Mouse (Mus musculus) 416B (cell line): ENCODE results near the gene Slc12a9.

Experiments
- DNase-seq: peaks from one replicate; pipeline ENCODE4 v3.0.0; 2011; ENCODE audit warnings: low read depth

Gene Slc12a9

DNA sequence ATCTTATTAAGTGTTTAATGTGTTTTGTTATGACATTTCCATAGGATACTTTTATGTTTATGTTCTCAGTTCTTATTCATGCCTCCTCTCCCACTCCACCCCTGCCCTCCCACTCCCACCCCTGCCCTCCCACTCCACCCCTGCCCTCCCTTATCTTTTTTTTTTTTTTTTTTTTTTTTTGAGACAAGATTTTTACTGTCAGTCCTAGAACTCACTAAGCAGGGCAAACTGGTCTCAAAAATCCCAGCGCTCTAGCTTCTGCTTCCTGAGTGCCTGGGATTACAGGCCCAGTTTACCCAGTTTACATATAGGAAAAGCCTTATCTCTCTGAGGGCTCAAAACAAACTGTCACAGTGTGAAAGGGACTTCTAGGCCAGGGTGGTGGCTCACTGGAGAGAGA, 13.0 kb upstream of the Slc12a9 start:
- DNase-seq = no peak

DNA sequence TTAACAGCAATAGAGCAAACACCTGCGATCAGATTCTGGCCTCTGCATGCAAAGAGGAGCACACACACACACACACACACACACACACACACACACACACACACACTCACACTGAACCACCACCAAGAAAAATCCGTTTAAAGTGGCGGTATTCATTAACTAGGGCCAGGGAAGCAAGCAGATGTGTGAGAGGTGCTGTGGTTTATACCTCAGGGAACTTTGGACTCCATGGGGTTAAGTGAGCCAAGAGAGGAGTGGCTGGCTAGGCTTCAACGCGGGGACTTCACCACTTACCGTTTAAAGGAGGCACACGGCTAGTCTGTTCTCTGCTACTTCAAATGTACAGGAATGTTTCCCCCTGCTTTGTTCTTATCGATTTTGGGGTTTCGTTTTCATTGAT, 12.4 kb upstream of the Slc12a9 start:
- no peak for DNase-seq

DNA sequence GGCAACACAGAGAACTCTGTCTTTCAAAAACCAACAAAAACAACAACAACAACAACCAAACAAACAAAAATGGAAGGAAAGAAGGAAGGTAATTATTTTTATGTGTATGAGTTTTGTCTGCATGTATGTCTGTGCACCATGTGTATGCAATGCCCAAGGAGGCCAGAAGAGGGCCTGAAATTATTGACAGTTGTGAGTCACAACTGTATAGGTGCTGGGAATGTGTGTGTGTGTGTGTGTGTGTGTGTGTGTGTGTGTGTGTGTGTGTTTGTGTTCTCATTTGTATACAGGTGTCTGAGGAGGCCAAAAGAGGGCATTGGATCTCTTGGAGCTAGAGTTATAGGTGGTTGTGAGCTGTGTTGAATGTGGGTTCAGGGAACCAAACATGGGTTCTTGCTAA, 10.5 kb upstream of the Slc12a9 start:
- DNase-seq = no peak

DNA sequence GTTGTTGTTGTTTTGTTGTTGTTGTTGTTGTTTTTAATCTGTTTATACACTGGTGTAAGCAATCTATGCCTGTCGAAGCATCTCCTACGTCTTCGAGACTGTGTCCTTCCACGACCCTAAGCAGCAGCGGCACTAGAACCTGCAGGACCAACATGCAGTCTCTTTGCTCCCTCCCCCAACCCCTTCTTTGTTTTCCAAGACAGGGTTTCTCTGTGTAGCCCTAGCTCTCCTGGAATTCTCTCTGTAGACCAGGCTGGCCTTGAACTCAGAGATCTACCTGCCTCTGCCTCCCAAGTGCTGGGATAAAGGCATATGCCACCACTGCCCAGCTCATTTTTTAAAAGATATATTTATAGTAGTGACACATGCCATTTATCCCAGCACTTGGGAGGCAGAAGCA, 10.0 kb upstream of the Slc12a9 start:
- no peak for DNase-seq

DNA sequence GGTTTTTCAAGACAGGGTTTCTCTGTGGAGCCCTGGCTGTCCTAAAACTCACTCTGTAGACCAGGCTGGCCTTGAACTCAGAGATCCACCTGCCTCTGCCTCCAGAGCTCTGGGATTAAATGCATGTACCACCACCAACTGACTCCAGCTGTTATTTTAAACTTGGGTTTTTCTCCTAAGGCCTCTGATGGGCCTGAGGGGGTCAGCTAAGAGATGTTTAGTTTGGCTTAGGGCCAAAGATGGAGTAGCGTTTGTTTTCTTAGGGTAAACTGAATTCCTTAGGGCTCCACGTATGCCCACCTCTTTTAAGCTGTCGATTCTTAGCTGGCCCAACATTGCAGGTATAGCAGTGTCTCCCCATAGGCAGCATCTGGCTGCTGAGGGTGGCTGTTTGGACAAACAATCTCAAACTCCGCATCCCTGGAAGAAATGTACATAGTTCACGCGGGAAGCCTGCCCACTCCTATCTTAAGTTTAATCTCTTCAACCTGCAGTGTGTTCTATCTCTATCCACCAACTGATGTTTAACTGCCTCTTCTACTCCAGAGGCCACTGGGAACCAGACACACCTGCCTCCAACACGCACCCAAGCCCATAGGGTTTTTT, 9.1 kb upstream of the Slc12a9 start:
- DNase-seq = no peak

DNA sequence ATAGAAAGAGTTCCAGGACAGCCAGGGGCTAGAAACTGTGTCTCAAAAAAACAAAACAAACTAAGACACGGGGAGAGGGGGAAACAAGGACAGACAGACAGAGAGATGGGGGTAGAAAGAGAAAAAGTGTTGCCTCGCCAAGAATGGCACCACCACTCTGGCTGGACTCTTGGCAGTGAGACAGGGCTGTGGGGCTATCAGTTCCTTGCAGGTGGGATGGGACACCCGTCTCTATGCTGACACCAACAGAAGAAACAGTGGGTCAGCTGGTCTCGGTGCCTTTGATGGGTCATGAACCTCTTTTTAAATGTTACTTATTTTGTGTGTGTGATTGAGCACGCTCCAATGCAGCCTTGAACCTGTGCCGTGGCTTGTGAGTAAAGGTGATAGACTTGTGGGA, 6.8 kb upstream of the Slc12a9 start:
- DNase-seq = no peak

DNA sequence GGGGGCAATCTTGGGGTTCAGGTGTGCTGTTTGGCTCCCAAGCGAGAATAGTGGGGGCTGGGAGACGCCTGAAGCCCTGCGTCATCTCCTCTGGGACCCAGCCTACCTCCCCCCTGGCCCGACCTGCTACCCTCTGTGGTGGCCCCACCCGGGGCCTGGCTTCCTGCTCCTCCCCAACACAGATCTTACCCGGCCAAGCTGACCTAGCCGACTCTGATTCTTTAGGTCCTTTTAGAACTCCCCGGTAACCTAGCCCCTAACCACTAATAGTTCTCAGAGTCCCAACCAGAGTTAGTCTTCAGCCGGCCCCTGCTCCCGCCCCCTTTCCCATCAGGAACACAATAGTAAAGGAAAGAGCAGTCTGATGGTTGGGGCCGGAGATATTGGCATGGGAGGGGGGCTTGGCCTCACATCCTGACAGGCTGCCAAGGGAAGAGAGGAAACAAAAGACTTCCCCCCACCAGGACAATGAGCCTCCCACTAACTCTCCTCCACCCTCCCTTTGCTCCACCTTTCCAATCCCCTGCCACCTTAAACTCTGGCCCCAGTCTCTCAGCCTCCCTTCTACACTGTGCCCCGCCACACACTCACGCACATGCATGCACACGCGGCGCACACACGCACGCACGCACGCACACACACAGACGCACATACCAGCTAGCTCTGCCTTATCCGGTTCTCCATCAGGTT, 6.0 kb upstream of the Slc12a9 start:
- DNase-seq = no peak

DNA sequence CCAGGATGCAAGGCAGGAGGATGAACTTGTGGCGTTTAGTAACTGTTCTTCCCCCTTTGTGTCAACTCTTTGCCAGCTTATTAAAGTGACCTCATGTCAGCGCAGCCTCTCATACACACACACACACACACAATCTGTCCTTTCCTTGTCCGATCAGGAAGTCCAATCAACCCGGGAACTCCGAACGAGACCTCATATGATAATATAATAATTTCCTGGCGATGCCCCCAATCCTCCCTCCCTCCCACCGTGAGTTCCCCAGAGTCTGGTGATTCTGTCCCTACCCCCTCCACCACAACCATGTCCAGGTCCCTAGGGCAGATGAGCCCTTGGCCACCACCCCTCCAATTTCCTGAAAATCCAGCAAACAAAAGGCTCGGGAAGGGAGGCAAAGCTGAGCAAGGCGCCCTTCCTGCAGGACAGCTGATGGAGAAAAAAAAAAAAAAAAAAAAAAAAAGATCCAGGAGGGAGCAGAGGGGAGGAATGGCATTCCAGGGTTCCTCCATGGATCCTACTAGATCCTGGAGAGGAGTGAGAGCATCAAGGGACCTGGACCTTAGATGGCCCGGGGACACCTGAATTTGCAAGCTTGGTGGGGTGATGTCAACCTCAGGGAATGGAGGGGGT, 5.4 kb upstream of the Slc12a9 start:
- no peak for DNase-seq

DNA sequence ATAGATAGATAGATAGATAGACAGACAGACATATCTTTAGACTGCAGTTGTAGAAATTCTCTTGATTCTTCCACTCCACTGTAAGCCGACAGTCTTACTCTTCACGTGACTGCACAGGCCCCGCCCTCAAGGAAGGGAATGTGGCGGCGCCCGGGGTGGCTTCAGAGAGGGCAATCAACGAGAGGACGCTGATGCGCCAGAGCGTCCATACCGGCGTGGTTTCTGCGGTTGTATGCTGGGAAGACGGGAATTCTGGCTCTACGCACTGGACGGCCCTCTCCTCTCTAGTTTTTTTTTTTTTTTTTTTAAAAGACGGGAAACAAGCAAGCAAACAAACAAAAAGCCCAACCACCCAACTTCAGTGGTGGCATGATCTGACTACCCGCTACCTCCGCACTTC, 4.9 kb upstream of the Slc12a9 start:
- DNase-seq = peak; percentile 85

DNA sequence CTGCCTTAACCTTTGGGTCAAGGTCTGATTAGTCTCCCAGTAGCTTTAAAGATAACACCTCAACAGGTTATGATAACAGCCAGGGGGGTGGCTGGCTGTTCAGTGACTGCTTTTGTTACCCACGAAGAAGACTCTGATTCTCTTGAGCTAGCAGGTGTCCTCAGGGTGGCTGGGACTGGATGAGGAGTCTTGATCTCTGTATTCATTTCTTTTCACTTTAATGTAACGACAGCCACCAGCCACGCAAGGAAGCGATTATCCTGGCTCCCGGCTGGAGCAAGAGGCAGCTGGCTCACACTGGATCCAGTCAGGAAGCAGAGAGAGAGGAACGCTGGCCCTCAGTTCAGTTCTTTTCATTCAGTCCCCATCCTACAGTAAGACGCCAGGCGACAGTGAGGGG, 3.8 kb upstream of the Slc12a9 start:
- DNase-seq = no peak

DNA sequence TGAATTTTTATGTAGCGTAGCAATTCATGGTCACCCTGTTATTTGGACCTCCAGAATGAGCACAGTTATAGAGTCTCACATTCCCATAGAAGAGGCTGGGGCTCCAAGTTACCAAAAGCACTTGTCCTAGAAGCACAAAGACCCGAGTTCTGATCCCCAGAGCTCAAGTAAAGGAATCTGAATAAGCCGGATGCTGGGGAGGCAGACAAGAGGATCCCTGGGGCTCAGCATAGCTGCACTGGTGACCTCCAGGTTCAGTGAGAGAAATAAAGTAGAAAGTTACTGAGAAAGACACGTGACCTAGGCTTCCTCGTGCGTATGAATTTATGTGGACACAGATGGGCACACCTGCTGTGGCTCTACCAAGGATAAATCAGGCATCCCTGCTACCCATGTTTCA, 1.7 kb upstream of the Slc12a9 start:
- DNase-seq = no peak

DNA sequence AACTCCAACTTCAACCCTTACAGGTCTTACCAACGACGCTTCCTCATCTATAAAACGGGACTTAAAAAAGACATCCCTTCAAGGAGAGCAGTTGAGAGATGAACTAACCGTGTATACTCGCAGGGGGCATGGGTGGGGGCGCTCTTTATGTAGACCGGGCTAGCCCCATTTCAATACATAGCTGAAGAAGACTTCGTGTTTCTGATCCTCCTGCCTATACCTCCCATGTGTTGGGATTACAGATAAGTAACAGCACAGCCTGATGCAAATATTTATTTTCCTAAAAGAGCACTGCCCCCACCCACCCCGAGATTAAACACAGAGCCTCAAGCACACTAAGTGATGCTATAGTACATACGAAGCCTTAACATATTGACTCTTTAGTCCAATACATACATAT, 920 bp upstream of the Slc12a9 start:
- DNase-seq = peak; percentile 32

DNA sequence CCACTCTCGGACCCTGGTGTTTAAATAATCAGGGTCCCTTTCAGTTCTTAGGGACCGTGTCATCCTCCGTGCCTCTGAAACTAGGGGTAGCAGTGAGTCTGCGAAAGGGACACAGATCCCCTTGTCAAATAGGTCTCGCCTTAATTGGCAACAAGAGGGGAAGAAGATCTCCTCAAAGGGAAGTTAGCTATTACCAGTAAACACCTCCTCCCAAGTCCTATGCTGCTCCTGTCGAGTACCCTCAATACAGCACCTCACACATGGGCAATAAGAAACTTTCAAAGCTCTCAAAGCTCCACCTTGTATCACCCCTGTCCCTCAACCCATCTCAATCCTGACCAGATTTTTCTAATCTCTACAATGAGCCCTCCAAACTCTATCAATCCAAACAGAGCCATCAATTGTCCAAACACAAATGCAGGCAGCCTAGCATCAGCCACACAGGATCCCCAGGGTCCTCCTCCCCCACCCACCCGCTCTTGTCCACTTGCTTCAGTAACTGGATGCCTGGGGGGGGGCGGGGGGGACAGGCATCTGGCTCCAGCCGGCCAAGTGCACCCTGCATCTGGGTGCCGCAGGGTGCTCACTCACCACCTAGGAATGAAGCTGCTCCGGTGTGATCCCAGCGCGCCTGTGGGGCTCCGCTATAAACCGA, 413 bp downstream of the Slc12a9 start:
- peak; percentile 23 for DNase-seq

DNA sequence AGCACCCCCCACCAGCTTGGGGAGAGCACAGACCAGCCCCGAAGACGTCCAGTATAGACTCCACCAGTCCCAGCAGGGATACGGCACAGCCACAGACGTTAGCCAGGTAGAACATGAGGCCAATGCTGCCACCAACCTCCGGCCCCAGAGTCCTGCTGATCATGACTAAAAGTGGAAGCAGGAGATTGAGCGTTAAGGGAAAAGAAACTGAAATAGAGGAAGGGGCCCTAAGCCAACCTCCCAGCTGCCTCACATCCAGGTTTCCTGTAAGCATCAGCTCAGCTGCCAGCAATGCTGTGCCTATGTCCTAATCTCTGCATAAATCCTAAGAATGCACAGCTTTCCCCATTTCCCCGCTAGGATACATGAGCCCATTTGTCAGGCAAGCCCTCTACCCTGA, 2.5 kb downstream of the Slc12a9 start:
- DNase-seq = no peak

DNA sequence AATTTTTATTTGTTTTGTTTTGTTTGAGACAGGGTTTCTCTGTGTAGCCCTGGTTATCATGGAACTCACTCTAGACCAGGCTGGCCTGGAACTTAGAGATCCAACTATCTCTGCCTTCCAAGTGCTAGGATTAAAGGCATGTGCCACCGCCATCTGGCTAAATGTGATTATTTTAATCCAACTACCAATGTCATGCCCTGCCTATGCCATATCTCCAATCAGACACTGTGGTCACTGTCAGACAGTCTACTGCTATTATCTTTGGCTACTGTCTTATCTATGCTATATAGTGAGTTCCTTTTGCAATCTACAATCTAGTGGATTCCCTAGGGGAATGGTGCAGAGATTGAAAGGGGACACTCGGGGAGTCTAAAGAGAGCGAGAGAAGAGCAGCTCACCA, 12.4 kb downstream of the Slc12a9 start:
- DNase-seq = no peak

DNA sequence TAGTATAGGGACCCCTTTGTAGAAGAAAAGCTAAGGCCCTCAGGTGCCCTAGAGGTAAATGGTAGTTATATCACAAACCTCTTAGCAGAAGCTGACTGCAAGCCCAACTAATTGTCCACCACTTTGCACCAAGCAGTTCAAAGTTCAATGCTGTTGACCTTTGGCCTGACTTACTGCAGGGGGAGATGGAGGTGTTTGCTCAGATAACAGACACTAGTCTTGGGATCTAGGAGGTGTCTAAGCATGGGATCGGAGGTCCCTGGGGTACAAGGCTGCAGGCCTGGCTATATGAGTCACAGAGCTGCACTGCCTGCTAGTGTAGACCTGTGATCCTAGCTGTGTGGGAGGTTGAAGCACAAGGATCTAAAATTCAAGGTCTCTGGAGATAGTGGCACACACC, 14.8 kb downstream of the Slc12a9 start:
- DNase-seq = no peak

DNA sequence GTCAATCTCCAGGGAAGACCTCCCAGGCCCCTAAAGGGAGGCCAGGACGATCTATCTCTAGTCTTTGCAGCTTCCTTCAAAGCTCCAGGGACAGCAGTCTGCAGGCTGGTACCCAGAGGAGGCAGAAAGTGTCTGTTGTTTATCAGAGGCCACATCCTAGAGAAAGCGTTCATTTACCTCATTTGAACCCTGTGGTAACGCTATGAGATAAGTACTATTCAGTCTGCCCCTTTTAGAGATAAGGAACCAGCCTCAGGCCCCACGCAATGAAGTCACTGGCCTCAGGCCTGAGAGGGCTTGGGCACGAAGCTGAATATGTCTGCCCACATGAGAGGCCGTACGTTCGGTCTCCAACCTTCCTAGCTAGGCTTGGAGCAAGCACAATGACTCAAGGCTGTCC, 16.0 kb downstream of the Slc12a9 start:
- DNase-seq = no peak

DNA sequence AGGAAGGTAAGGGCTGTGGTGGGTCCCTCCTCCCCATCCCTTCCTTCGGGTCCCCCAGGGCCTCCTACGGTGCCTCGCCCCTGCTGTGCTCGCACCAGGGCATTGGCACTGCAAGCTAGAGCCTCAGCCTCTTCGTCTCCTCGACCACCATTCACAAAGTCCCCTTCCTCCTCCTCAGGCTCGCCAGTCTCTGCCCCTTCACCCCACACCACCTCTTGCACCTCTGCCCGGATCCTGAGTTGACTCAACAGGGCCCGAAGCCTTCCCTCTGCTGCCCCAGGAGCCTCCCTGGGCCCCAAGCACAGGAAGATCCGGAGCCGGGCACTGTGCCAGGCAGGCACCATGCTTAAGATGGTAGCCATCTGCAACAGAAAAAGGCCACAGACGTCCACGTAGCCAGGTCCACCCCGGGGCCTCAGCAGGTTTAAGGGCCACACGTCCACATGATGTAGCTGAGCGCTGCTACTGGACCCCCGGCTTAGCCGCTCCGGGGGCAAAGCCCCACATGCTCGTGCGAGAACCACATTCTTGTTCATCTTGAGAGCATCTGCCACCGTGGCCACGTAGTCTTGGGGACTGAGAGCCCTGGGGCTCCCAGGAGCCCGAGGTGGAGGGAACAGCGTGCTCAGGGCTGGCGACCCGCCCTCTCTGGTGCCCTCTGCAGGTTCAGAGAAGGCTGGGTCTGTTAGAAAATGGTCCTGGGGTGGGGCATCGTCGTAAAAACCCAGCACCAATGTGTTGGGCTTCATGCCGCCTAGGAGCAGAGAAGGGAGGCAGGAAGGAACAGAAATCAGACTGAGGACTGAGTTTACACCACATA, 18.1 kb downstream of the Slc12a9 start:
- DNase-seq = peak; percentile 50

DNA sequence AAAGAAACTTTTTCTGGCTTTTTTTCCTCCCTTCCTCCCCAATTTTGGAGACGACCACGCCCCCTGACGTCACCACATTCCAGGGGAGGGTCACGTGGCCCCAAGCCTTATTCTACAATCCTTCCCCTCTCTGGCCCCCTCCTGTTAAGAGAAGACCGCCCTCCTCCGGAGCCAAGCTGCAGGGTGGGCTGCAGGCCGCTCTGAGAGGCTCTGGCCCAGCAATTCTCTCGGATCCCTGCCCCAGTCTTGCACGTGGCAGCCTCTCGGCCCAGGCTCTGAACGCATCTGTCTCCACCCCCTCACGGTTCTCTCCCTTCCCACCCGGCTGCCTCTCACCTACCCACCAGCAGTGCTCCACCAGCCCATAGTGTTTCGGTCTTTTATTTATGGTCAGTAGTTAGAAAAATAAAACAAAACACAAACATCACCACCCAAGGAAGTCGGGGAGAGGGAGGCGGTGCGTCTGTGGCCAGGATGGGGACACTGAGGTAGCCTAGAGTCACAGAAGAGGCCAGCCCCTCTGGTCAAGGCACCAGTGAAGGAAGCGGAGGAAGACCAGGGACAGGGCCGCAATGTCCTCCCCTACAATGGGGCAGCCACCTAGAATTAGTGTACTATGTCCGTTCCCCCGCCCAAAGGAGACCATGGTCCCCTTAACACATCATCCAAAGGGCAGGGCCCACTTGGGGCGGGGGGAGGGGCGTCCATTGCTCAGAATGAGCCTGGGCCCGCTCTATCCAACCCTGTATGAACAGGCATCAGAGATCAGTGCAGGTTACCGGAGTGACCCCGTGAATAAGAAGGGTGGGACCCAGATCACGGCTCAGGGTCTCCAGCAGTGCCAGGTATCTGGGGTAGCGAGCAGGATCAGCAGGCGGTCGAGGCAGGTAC, 19.0 kb downstream of the Slc12a9 start, which contains the start of gene Trip6:
TSS of gene Trip6 (minus strand) at position 212 of the 891 bp plus-strand sequence.
- DNase-seq = peak; percentile 76

DNA sequence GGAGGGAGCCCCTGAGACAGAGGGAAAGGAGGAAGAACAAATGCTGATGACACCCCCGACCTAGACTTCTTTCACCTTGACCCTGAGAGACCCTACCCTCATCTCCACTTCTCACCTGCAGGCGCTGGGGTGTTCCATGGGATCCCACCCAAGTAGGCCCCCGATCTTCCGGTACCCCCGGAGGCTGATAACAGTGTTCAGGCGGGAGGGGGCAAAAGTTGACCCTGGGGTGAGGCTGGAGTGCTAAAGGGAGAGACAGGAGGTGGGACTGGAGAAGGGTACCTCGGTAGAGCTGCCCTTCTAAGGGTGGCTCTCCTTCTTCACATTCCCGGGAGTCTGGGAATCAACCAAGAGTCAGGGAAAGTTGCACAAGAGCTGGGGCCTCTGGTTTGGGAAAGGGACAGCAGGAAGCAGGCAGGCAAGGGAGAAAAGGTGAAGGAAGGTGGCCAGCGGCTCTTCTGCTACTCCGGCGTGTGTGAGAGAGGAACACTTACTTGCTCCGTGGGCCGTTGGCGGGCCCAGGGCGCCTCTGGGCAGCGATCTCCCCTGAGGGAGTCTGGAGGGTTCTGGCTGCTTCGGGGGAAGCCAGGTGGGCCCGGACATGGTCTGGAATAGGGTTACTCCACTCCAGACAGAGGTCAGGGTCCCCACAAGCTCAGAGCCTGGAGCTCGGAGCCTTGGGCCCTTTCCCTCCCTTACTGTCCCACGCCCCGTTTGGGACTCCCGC, 19.8 kb downstream of the Slc12a9 start:
- no peak for DNase-seq

DNA sequence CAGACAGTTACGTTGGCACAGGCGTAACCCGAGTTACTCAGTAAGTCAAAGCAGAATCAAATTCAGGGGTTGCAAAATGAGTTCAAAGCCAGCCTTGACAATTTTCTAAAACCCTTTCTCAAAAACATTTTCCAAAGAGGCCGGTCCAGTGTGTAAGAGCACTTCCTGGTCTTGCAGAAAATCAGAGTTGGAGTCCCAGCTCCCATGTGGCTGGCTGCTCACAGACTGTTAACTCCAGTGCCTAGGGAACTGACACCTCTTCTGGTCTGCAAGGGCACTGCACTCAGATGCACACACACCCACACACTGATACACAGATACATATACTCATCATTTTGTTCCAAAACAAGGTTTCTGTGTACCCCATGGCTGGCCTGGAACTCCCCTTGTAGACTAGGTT, 25.0 kb downstream of the Slc12a9 start:
- DNase-seq = peak; percentile 59
